Mouse (Mus musculus) layer of hippocampus, adult 2 months (tissue): ENCODE measurements around the gene Pclo. TPM values are rescaled to one million over a fixed set of nuclear protein-coding genes. Genes with fewer than 3 reads are reported as not detected.

ENCODE experiments used
- DNase-seq, 2 experiments: peaks; one replicate each; pipeline ENCODE4 v3.0.0; 2022; ENCODE audit warnings: low spot score in 2 of 2
- H3K27ac ChIP-seq: fragments of 200-600 bp; 2 replicates; pipeline ENCODE4 v1.8.1; 2022
- H3K4me3 ChIP-seq: fragments of 200-600 bp; 2 replicates; pipeline ENCODE4 v1.8.1; 2022; ENCODE audit warnings: mild to moderate bottlenecking
- CTCF ChIP-seq: fragments of 200-600 bp; conservative IDR thresholded peaks from 2 replicates; pipeline ENCODE4 v1.8.1; 2022; ENCODE audit warnings: antibody characterized with exemption, mild to moderate bottlenecking, moderate library complexity
- total RNA-seq, 2 experiments: library from RNA; stranded (reverse); gene quantifications; 2 replicates each; pipeline ENCODE4 v1.2.3; 2021

Pclo gene
- total RNA-seq, 2 experiments from 2014 or later: 122 to 143 TPM

GRCm38 (mm10) chr5:14595426-14596013, 80.8 kb downstream of the Pclo start:
- no peak overlapping the region for H3K27ac ChIP-seq
- TF ChIP-seq CTCF: no peak
- no peak for DNase-seq
- no peak overlapping the region for H3K4me3 ChIP-seq

- no peak for DNase-seq
- Histone ChIP-seq H3K4me3 (no peak overlapping the region), H3K27ac (no peak overlapping the region)
- no peak for TF ChIP-seq CTCF
These were observed 93.6 kb downstream of the Pclo start for GRCm38 (mm10) chr5:14608318-14608717.

GRCm38 (mm10) chr5:14621146-14621545, 106.4 kb downstream of the Pclo start:
- DNase-seq: no peak
- H3K4me3 ChIP-seq: no peak overlapping the region
- no peak for TF ChIP-seq CTCF
- peak overlapping the region; percentile 52 for H3K27ac ChIP-seq

- Histone ChIP-seq H3K27ac (no peak overlapping the region), H3K4me3 (no peak overlapping the region)
- TF ChIP-seq CTCF: no peak
- DNase-seq: no peak
These were observed 108.6 kb downstream of the Pclo start for GRCm38 (mm10) chr5:14623360-14623759.

- no peak overlapping the region for H3K4me3 ChIP-seq
- no peak overlapping the region for H3K27ac ChIP-seq
- TF ChIP-seq CTCF: no peak
- DNase-seq: no peak
These were observed 126.5 kb downstream of the Pclo start for GRCm38 (mm10) chr5:14641260-14641659.

GRCm38 (mm10) chr5:14645856-14646255, 131.1 kb downstream of the Pclo start:
- no peak for DNase-seq
- H3K4me3 ChIP-seq: no peak overlapping the region
- no peak for TF ChIP-seq CTCF
- H3K27ac ChIP-seq: no peak overlapping the region

- TF ChIP-seq CTCF: no peak
- DNase-seq: no peak
- H3K4me3 ChIP-seq: no peak overlapping the region
- no peak overlapping the region for H3K27ac ChIP-seq
These were observed 145.9 kb downstream of the Pclo start for GRCm38 (mm10) chr5:14660637-14661036.

GRCm38 (mm10) chr5:14662180-14662579, 147.5 kb downstream of the Pclo start:
- Histone ChIP-seq H3K4me3 (no peak overlapping the region), H3K27ac (no peak overlapping the region)
- no peak for DNase-seq
- TF ChIP-seq CTCF: no peak

GRCm38 (mm10) chr5:14662603-14663002, 147.9 kb downstream of the Pclo start:
- TF ChIP-seq CTCF: no peak
- no peak for DNase-seq
- Histone ChIP-seq H3K27ac (no peak overlapping the region), H3K4me3 (no peak overlapping the region)

- no peak for DNase-seq
- TF ChIP-seq CTCF: no peak
- no peak overlapping the region for H3K27ac ChIP-seq
- no peak overlapping the region for H3K4me3 ChIP-seq
These were observed 165.7 kb downstream of the Pclo start for GRCm38 (mm10) chr5:14680419-14680818.

- Histone ChIP-seq H3K27ac (no peak overlapping the region), H3K4me3 (no peak overlapping the region)
- no peak for TF ChIP-seq CTCF
- no peak for DNase-seq
These were observed 177.3 kb downstream of the Pclo start for GRCm38 (mm10) chr5:14691995-14692394.

- no peak for DNase-seq
- Histone ChIP-seq H3K27ac (no peak overlapping the region), H3K4me3 (no peak overlapping the region)
- no peak for TF ChIP-seq CTCF
These were observed 182.0 kb downstream of the Pclo start for GRCm38 (mm10) chr5:14696745-14697144.

- Histone ChIP-seq H3K4me3 (no peak overlapping the region), H3K27ac (peak overlapping the region; percentile 4; the same call in 1 of the 2 replicates)
- TF ChIP-seq CTCF: no peak
- DNase-seq: no peak
These were observed 186.2 kb downstream of the Pclo start for GRCm38 (mm10) chr5:14700900-14701299.

GRCm38 (mm10) chr5:14705423-14705822, 190.7 kb downstream of the Pclo start:
- no peak for DNase-seq
- Histone ChIP-seq H3K27ac (no peak overlapping the region), H3K4me3 (no peak overlapping the region)
- no peak for TF ChIP-seq CTCF
